Mouse (Mus musculus): ENCODE measurements at regions not wholly inside any gene's neighbourhood (a gene's known extent, or its start where the extent isn't known, plus 50 kb on each side); places are given as distances from the start of the nearest gene placed in this dataset.

GRCm38 (mm10) chr9:98091105-98091504 lies 58.1 kb upstream of the Clstn2 start:
- H3K9me3 ChIP-seq, result no peaks in the 10 kb centered on the region
- H3K4me3 ChIP-seq, result no peak overlapping the region
- no peak for ATAC-seq (ENCODE audit: low read depth)
- no peak overlapping the region for H3K9ac ChIP-seq
- H3K4me2 ChIP-seq, result no peak overlapping the region
- 80% methylated on average over 1 of the region's 1 CpGs for WGBS
- H3K27ac ChIP-seq (replicated peaks), result no peak overlapping the region
- no peaks in the 10 kb centered on the region for H3K27me3 ChIP-seq
- H3K36me3 ChIP-seq, result no peaks in the 10 kb centered on the region
- H3K4me1 ChIP-seq (replicated peaks), result no peaks in the 10 kb centered on the region

- Histone ChIP-seq H3K27ac (replicated peaks) (no peak overlapping the region), H3K4me2 (no peak overlapping the region), H3K4me1 (replicated peaks) (no peaks in the 10 kb centered on the region), H3K36me3 (no peaks in the 10 kb centered on the region), H3K9me3 (no peaks in the 10 kb centered on the region), H3K9ac (no peak overlapping the region), H3K4me3 (no peak overlapping the region), H3K27me3 (no peaks in the 10 kb centered on the region)
- 78% methylated on average over 10 of the region's 10 CpGs for WGBS
- no peak for ATAC-seq (ENCODE audit: low read depth)
Measured at GRCm38 (mm10) chr9:98095064-98095790, 62.2 kb upstream of the Clstn2 start.

- Histone ChIP-seq H3K4me1 (replicated peaks) (no peaks in the 10 kb centered on the region), H3K4me2 (no peak overlapping the region), H3K4me3 (no peak overlapping the region), H3K27me3 (no peaks in the 10 kb centered on the region), H3K36me3 (no peaks in the 10 kb centered on the region), H3K27ac (replicated peaks) (no peak overlapping the region), H3K9ac (no peak overlapping the region), H3K9me3 (no peaks in the 10 kb centered on the region)
- WGBS, result 50% methylated on average over 6 of the region's 6 CpGs
- no peak for ATAC-seq (ENCODE audit: low read depth)
Measured at GRCm38 (mm10) chr9:98123390-98123789, 90.4 kb upstream of the Clstn2 start.

GRCm38 (mm10) chr9:98129596-98129995 lies 96.6 kb upstream of the Clstn2 start:
- H3K4me1 ChIP-seq (replicated peaks), result no peaks in the 10 kb centered on the region
- WGBS, result 90% methylated on average over 4 of the region's 4 CpGs
- H3K27me3 ChIP-seq, result no peaks in the 10 kb centered on the region

GRCm38 (mm10) chr9:98130849-98131248 lies 97.9 kb upstream of the Clstn2 start:
- Histone ChIP-seq H3K36me3 (no peaks in the 10 kb centered on the region), H3K4me1 (replicated peaks) (no peaks in the 10 kb centered on the region), H3K9me3 (no peaks in the 10 kb centered on the region), H3K27ac (replicated peaks) (no peak overlapping the region), H3K4me3 (no peak overlapping the region), H3K4me2 (no peak overlapping the region), H3K9ac (no peak overlapping the region), H3K27me3 (no peaks in the 10 kb centered on the region)
- 84% methylated on average over 5 of the region's 5 CpGs for WGBS
- ATAC-seq (ENCODE audit: low read depth), result no peak

More at GRCm38 (mm10) chr9:98129596-98129995, 96.6 kb upstream of the Clstn2 start:
- Histone ChIP-seq H3K4me3 (no peak overlapping the region), H3K36me3 (no peaks in the 10 kb centered on the region), H3K9ac (no peak overlapping the region), H3K27ac (replicated peaks) (no peak overlapping the region), H3K9me3 (no peaks in the 10 kb centered on the region), H3K4me2 (no peak overlapping the region)
- no peak for ATAC-seq (ENCODE audit: low read depth)

GRCm38 (mm10) chr9:98140546-98140945 lies 107.6 kb upstream of the Clstn2 start:
- no peak overlapping the region for H3K9ac ChIP-seq
- no peak for ATAC-seq (ENCODE audit: low read depth)
- H3K9me3 ChIP-seq, result peaks cover 9% of the 10 kb centered on the region; the same call in 1 of the 2 replicates
- no peaks in the 10 kb centered on the region for H3K27me3 ChIP-seq
- no peak overlapping the region for H3K4me2 ChIP-seq
- H3K27ac ChIP-seq (replicated peaks), result no peak overlapping the region
- H3K36me3 ChIP-seq, result no peaks in the 10 kb centered on the region
- H3K4me1 ChIP-seq (replicated peaks), result no peaks in the 10 kb centered on the region
- H3K4me3 ChIP-seq, result no peak overlapping the region

GRCm38 (mm10) chr9:98142121-98142520 lies 109.1 kb upstream of the Clstn2 start:
- Histone ChIP-seq H3K27me3 (no peaks in the 10 kb centered on the region), H3K36me3 (no peaks in the 10 kb centered on the region), H3K9ac (no peak overlapping the region), H3K4me3 (no peak overlapping the region), H3K27ac (replicated peaks) (no peak overlapping the region), H3K4me2 (no peak overlapping the region), H3K4me1 (replicated peaks) (no peaks in the 10 kb centered on the region), H3K9me3 (no peaks in the 10 kb centered on the region)
- 65% methylated on average over 7 of the region's 7 CpGs for WGBS
- ATAC-seq (ENCODE audit: low read depth), result no peak

GRCm38 (mm10) chr9:98146901-98147300 lies 113.9 kb upstream of the Clstn2 start:
- Histone ChIP-seq H3K9ac (no peak overlapping the region), H3K27me3 (no peaks in the 10 kb centered on the region), H3K4me1 (replicated peaks) (no peaks in the 10 kb centered on the region), H3K27ac (replicated peaks) (no peak overlapping the region), H3K9me3 (no peaks in the 10 kb centered on the region), H3K4me2 (no peak overlapping the region), H3K36me3 (no peaks in the 10 kb centered on the region), H3K4me3 (no peak overlapping the region)
- 82% methylated on average over 5 of the region's 5 CpGs for WGBS
- ATAC-seq (ENCODE audit: low read depth), result no peak

- 93% methylated on average over 2 of the region's 2 CpGs for WGBS
- no peaks in the 10 kb centered on the region for H3K9me3 ChIP-seq
Measured at GRCm38 (mm10) chr9:98158421-98158820, 125.4 kb upstream of the Clstn2 start.

GRCm38 (mm10) chr9:98164489-98164888 lies 122.7 kb upstream of the Nmnat3 start:
- 40% methylated on average over 5 of the region's 5 CpGs for WGBS

More at GRCm38 (mm10) chr9:98158421-98158820, 125.4 kb upstream of the Clstn2 start:
- Histone ChIP-seq H3K27ac (replicated peaks) (no peak overlapping the region), H3K36me3 (no peaks in the 10 kb centered on the region), H3K9ac (no peak overlapping the region), H3K27me3 (no peaks in the 10 kb centered on the region), H3K4me3 (no peak overlapping the region), H3K4me2 (no peak overlapping the region), H3K4me1 (replicated peaks) (no peaks in the 10 kb centered on the region; the same call in 1 of the 2 replicates)
- no peak for ATAC-seq (ENCODE audit: low read depth)

GRCm38 (mm10) chr9:98174056-98174455 lies 113.2 kb upstream of the Nmnat3 start:
- Histone ChIP-seq H3K4me1 (replicated peaks) (peaks cover 25% of the 10 kb centered on the region), H3K9me3 (no peaks in the 10 kb centered on the region)

More at GRCm38 (mm10) chr9:98164489-98164888, 122.7 kb upstream of the Nmnat3 start:
- no peaks in the 10 kb centered on the region for H3K4me1 ChIP-seq (replicated peaks)
- no peak overlapping the region for H3K4me3 ChIP-seq
- H3K9me3 ChIP-seq, result no peaks in the 10 kb centered on the region
- no peak overlapping the region for H3K27ac ChIP-seq (replicated peaks)
- H3K36me3 ChIP-seq, result no peaks in the 10 kb centered on the region
- H3K27me3 ChIP-seq, result no peaks in the 10 kb centered on the region
- H3K9ac ChIP-seq, result no peak overlapping the region
- no peak overlapping the region for H3K4me2 ChIP-seq
- ATAC-seq (ENCODE audit: low read depth), result no peak

GRCm38 (mm10) chr9:98176701-98177380 lies 110.4 kb upstream of the Nmnat3 start:
- H3K9me3 ChIP-seq, result no peaks in the 10 kb centered on the region
- H3K27ac ChIP-seq (replicated peaks), result peak overlapping the region; percentile 64
- no peak overlapping the region for H3K4me3 ChIP-seq
- ATAC-seq (ENCODE audit: low read depth), result peak; percentile 71; the same call in 1 of the 2 replicates
- no peak overlapping the region for H3K4me2 ChIP-seq
- H3K36me3 ChIP-seq, result no peaks in the 10 kb centered on the region
- no peak overlapping the region for H3K9ac ChIP-seq
- WGBS, result 34% methylated on average over 7 of the region's 7 CpGs
- no peaks in the 10 kb centered on the region for H3K27me3 ChIP-seq
- peaks cover 28% of the 10 kb centered on the region for H3K4me1 ChIP-seq (replicated peaks)

More at GRCm38 (mm10) chr9:98174056-98174455, 113.2 kb upstream of the Nmnat3 start:
- H3K27ac ChIP-seq (replicated peaks), result no peak overlapping the region
- H3K9ac ChIP-seq, result no peak overlapping the region
- H3K27me3 ChIP-seq, result no peaks in the 10 kb centered on the region
- H3K4me3 ChIP-seq, result no peak overlapping the region
- no peak for ATAC-seq (ENCODE audit: low read depth)
- no peaks in the 10 kb centered on the region for H3K36me3 ChIP-seq
- WGBS, result 55% methylated on average over 5 of the region's 5 CpGs
- no peak overlapping the region for H3K4me2 ChIP-seq
